Mouse (Mus musculus) heart, adult 10 weeks (tissue): ENCODE measurements around the gene Zfp64. TPM values are rescaled to one million over a fixed set of nuclear protein-coding genes. Genes with fewer than 3 reads are reported as not detected.

Experiments
- polyA plus RNA-seq: library from polyadenylated mRNA; stranded (reverse); fragments of 350-450 nt; fragmentation: Illumina TruSeq; extraction: RNeasy Lipid Tissue Mini Kit (QIAGEN cat#74804); gene quantifications from one replicate; pipeline ENCODE4 v1.2.3, GENCODE M21; 2014; ENCODE audit warnings: low read depth, low replicate concordance

Zfp64 gene
- 6.5 TPM for polyA plus RNA-seq

DNA sequence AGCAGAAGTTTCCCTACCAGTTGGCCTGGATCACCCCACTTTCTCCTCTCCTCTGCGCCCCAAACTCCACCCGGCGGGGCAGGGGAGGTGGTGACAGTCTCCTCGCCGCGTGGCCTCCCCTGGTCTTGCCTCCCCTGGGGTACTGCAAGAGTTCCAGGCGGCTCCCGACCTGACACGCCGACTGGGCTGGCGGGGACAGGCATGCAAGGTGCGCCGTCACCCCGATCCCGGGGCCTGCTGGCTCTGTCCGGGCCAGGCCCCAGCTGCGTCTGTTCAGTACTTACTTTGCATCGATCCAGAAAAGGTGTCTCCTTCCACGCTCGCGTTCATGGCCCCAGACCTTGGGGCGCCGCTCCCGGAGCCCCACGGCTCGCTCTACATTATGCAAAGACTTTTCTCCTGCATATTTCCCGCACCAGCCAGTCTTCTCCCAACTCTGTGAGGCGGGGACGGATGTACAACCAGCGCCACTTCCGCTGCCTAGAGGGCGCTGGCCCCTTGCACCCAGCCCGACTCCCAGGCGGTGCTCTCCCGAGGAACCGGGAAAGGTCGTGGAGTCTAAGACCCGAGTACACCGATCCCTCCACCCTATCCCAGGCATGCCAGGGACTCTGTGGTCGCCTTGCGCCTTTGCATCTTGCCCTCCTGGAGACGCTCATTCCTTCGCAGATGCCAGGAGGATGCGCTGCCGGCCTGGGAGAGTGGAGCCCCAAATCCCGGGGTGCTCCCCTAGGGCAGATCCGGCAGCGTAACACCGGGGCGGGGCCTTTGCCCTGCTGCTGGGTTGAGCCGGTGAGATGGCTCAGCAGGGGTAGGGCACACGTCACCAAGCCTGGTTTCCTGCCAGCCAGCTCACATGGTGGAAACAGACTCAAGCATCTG is at the start of gene Zfp64:
Gene Zfp64, minus strand, starts transcription at position 753 of the 882 bp plus-strand sequence.

Other genes starting within 250 kb of the Zfp64 start
- gene Atp9a, start 213.2 kb downstream of the Zfp64 start, polyA plus RNA-seq: 40.1 TPM
- 1.1 TPM for gene Sall4, start 187.6 kb downstream of the Zfp64 start, polyA plus RNA-seq